Mouse (Mus musculus): ENCODE data around the gene Ren1.

Gene Ren1

GRCm38 (mm10) chr1:133367606-133368488 is 17.5 kb downstream of the Ren1 start:
- in situ Hi-C loops (cut with MboI; ENCODE audit: low pct_unique_long_range_greater_than_20kb in 1 of 2, low sequenced_read_pairs in 2 of 2, unreplicated experiment in 1 of 2), result no loop called here

GRCm38 (mm10) chr1:133368644-133369043 is 18.3 kb downstream of the Ren1 start:
- in situ Hi-C loops (cut with MboI; ENCODE audit: low pct_unique_long_range_greater_than_20kb in 1 of 2, low sequenced_read_pairs in 2 of 2, unreplicated experiment in 1 of 2), result no loop called here

- in situ Hi-C loops (cut with MboI; ENCODE audit: low pct_unique_long_range_greater_than_20kb in 1 of 2, low sequenced_read_pairs in 2 of 2, unreplicated experiment in 1 of 2), result no loop called here
Measured at GRCm38 (mm10) chr1:133370352-133370751, 20.0 kb downstream of the Ren1 start.

- in situ Hi-C loops (cut with MboI; ENCODE audit: low pct_unique_long_range_greater_than_20kb in 1 of 2, low sequenced_read_pairs in 2 of 2, unreplicated experiment in 1 of 2), result no loop called here
Measured at GRCm38 (mm10) chr1:133371431-133371830, 21.1 kb downstream of the Ren1 start.

GRCm38 (mm10) chr1:133372113-133372512 is 21.8 kb downstream of the Ren1 start:
- in situ Hi-C loops (cut with MboI; ENCODE audit: low pct_unique_long_range_greater_than_20kb in 1 of 2, low sequenced_read_pairs in 2 of 2, unreplicated experiment in 1 of 2), result no loop called here

- in situ Hi-C loops (cut with MboI; ENCODE audit: low pct_unique_long_range_greater_than_20kb in 1 of 2, low sequenced_read_pairs in 2 of 2, unreplicated experiment in 1 of 2), result no loop called here
Measured at GRCm38 (mm10) chr1:133375696-133376346, 25.5 kb downstream of the Ren1 start.

- in situ Hi-C loops (cut with MboI; ENCODE audit: low pct_unique_long_range_greater_than_20kb in 1 of 2, low sequenced_read_pairs in 2 of 2, unreplicated experiment in 1 of 2), result no loop called here
Measured at GRCm38 (mm10) chr1:133377547-133377946, 27.2 kb downstream of the Ren1 start.

GRCm38 (mm10) chr1:133379254-133379985 is 29.1 kb downstream of the Ren1 start:
- in situ Hi-C loops (cut with MboI; ENCODE audit: low pct_unique_long_range_greater_than_20kb in 1 of 2, low sequenced_read_pairs in 2 of 2, unreplicated experiment in 1 of 2), result no loop called here

GRCm38 (mm10) chr1:133379986-133380320 is 29.6 kb downstream of the Ren1 start:
- in situ Hi-C loops (cut with MboI; ENCODE audit: low pct_unique_long_range_greater_than_20kb in 1 of 2, low sequenced_read_pairs in 2 of 2, unreplicated experiment in 1 of 2), result loop anchor here (5.0 to 10.0 kb wide), 2 partner anchors 222 to 225 kb away; no protein-coding TSS in a partner anchor

GRCm38 (mm10) chr1:133380347-133381065 is 30.2 kb downstream of the Ren1 start:
- in situ Hi-C loops (cut with MboI; ENCODE audit: low pct_unique_long_range_greater_than_20kb in 1 of 2, low sequenced_read_pairs in 2 of 2, unreplicated experiment in 1 of 2), result loop anchor here (5.0 to 10.0 kb wide), 2 partner anchors 222 to 224 kb away; no protein-coding TSS in a partner anchor

- in situ Hi-C loops (cut with MboI; ENCODE audit: low pct_unique_long_range_greater_than_20kb in 1 of 2, low sequenced_read_pairs in 2 of 2, unreplicated experiment in 1 of 2), result loop anchor here (5.0 to 10.0 kb wide), 2 partner anchors 220 to 223 kb away; no protein-coding TSS in a partner anchor
Measured at GRCm38 (mm10) chr1:133382008-133382407, 31.7 kb downstream of the Ren1 start.

GRCm38 (mm10) chr1:133382552-133383155 is 32.3 kb downstream of the Ren1 start:
- in situ Hi-C loops (cut with MboI; ENCODE audit: low pct_unique_long_range_greater_than_20kb in 1 of 2, low sequenced_read_pairs in 2 of 2, unreplicated experiment in 1 of 2), result loop anchor here (5.0 to 10.0 kb wide), 2 partner anchors 220 to 222 kb away; no protein-coding TSS in a partner anchor

GRCm38 (mm10) chr1:133383157-133383783 is 33.0 kb downstream of the Ren1 start:
- in situ Hi-C loops (cut with MboI; ENCODE audit: low pct_unique_long_range_greater_than_20kb in 1 of 2, low sequenced_read_pairs in 2 of 2, unreplicated experiment in 1 of 2), result loop anchor here (5.0 to 10.0 kb wide), 2 partner anchors 219 to 222 kb away; no protein-coding TSS in a partner anchor

- in situ Hi-C loops (cut with MboI; ENCODE audit: low pct_unique_long_range_greater_than_20kb in 1 of 2, low sequenced_read_pairs in 2 of 2, unreplicated experiment in 1 of 2), result loop anchor here in 1 of 2 experiments (10.0 kb wide), 1 partner anchor 219 kb away; no protein-coding TSS in a partner anchor
Measured at GRCm38 (mm10) chr1:133385506-133385905, 35.2 kb downstream of the Ren1 start.

GRCm38 (mm10) chr1:133386209-133386608 is 35.9 kb downstream of the Ren1 start:
- in situ Hi-C loops (cut with MboI; ENCODE audit: low pct_unique_long_range_greater_than_20kb in 1 of 2, low sequenced_read_pairs in 2 of 2, unreplicated experiment in 1 of 2), result loop anchor here in 1 of 2 experiments (10.0 kb wide), 1 partner anchor 219 kb away; no protein-coding TSS in a partner anchor

- in situ Hi-C loops (cut with MboI; ENCODE audit: low pct_unique_long_range_greater_than_20kb in 1 of 2, low sequenced_read_pairs in 2 of 2, unreplicated experiment in 1 of 2), result loop anchor here in 1 of 2 experiments (10.0 kb wide), 1 partner anchor 217 kb away; no protein-coding TSS in a partner anchor
Measured at GRCm38 (mm10) chr1:133387539-133388268, 37.4 kb downstream of the Ren1 start.

- in situ Hi-C loops (cut with MboI; ENCODE audit: low pct_unique_long_range_greater_than_20kb in 1 of 2, low sequenced_read_pairs in 2 of 2, unreplicated experiment in 1 of 2), result no loop called here
Measured at GRCm38 (mm10) chr1:133394702-133395101, 44.4 kb downstream of the Ren1 start.
